Mouse (Mus musculus): ENCODE results near the gene Pik3r2.

The Pik3r2 gene

GRCm38 (mm10) chr8:70801156-70801555, 24.6 kb upstream of the Pik3r2 start:
- no peak for DNase-seq (ENCODE audit: low spot score)

- DNase-seq (ENCODE audit: low spot score), result no peak
Observed at GRCm38 (mm10) chr8:70800648-70801047, 24.1 kb upstream of the Pik3r2 start.

- no peak for DNase-seq (ENCODE audit: low spot score)
Observed at GRCm38 (mm10) chr8:70798281-70798680, 21.8 kb upstream of the Pik3r2 start.

GRCm38 (mm10) chr8:70797081-70798070, 20.9 kb upstream of the Pik3r2 start:
- peak; percentile 97 for DNase-seq (ENCODE audit: low spot score)

GRCm38 (mm10) chr8:70796403-70797080, 20.0 kb upstream of the Pik3r2 start:
- DNase-seq (ENCODE audit: low spot score), result no peak

- no peak for DNase-seq (ENCODE audit: low spot score)
Observed at GRCm38 (mm10) chr8:70795370-70795769, 18.9 kb upstream of the Pik3r2 start.

- DNase-seq (ENCODE audit: low spot score), result no peak
Observed at GRCm38 (mm10) chr8:70794215-70794614, 17.7 kb upstream of the Pik3r2 start.

GRCm38 (mm10) chr8:70792700-70793099, 16.2 kb upstream of the Pik3r2 start:
- peak; percentile 88 for DNase-seq (ENCODE audit: low spot score)

GRCm38 (mm10) chr8:70791975-70792691, 15.6 kb upstream of the Pik3r2 start:
- DNase-seq (ENCODE audit: low spot score), result peak; percentile 97

GRCm38 (mm10) chr8:70791294-70791701, 14.8 kb upstream of the Pik3r2 start:
- DNase-seq (ENCODE audit: low spot score), result no peak

GRCm38 (mm10) chr8:70790846-70791245, 14.3 kb upstream of the Pik3r2 start:
- DNase-seq (ENCODE audit: low spot score), result no peak

- no peak for DNase-seq (ENCODE audit: low spot score)
Observed at GRCm38 (mm10) chr8:70789046-70789445, 12.5 kb upstream of the Pik3r2 start.

- peak; percentile 91 for DNase-seq (ENCODE audit: low spot score)
Observed at GRCm38 (mm10) chr8:70787941-70788667, 11.6 kb upstream of the Pik3r2 start.

- DNase-seq (ENCODE audit: low spot score), result no peak
Observed at GRCm38 (mm10) chr8:70787051-70787445, 10.5 kb upstream of the Pik3r2 start.

- DNase-seq (ENCODE audit: low spot score), result no peak
Observed at GRCm38 (mm10) chr8:70786291-70787050, 10.0 kb upstream of the Pik3r2 start.

GRCm38 (mm10) chr8:70780093-70780492, 3.6 kb upstream of the Pik3r2 start:
- no peak for DNase-seq (ENCODE audit: low spot score)

- DNase-seq (ENCODE audit: low spot score), result no peak
Observed at GRCm38 (mm10) chr8:70775851-70776495, 540 bp downstream of the Pik3r2 start.

GRCm38 (mm10) chr8:70775227-70775626, 1.3 kb downstream of the Pik3r2 start:
- no peak for DNase-seq (ENCODE audit: low spot score)

GRCm38 (mm10) chr8:70774740-70775139, 1.8 kb downstream of the Pik3r2 start:
- DNase-seq (ENCODE audit: low spot score), result no peak

GRCm38 (mm10) chr8:70773833-70774232, 2.7 kb downstream of the Pik3r2 start:
- DNase-seq (ENCODE audit: low spot score), result no peak

Data from yolk sac, embryonic 10.5 days (tissue).